Mouse (Mus musculus) stomach, postnatal 0 days (tissue): ENCODE results near the gene Frmpd4. TPM values are rescaled to one million over a fixed set of nuclear protein-coding genes. Genes with fewer than 3 reads are reported as not detected.

Experiments
- ATAC-seq: fragments of 200-750 bp; cut with Nextera tagmentation; 2 replicates; pipeline ENCODE4 v1.8.0; 2017; ENCODE audit not compliant: low FRiP score, low TSS enrichment
- DNase-seq: peaks from one replicate; pipeline ENCODE4 v3.0.0-alpha.2; 2016; ENCODE audit warnings: low spot score
- H3K27ac ChIP-seq: fragments of 300-500 bp; sonication (generic); replicated peaks from 2 replicates; pipeline ENCODE4 v1.5.1; 2014; ENCODE audit warnings: mild to moderate bottlenecking, control low read depth
- H3K27me3 ChIP-seq: fragments of 300-500 bp; sonication (generic); 2 replicates; pipeline ENCODE4 v1.6.1; 2014; ENCODE audit warnings: low read length; ENCODE audit not compliant: control insufficient read depth, insufficient read depth
- H3K36me3 ChIP-seq: fragments of 300-500 bp; sonication (generic); 2 replicates; pipeline ENCODE4 v1.6.1; 2014; ENCODE audit warnings: low read length, mixed read lengths; ENCODE audit not compliant: control insufficient read depth, insufficient read depth
- H3K4me1 ChIP-seq: fragments of 300-500 bp; sonication (generic); replicated peaks from 2 replicates; pipeline ENCODE4 v1.6.1; 2014; ENCODE audit warnings: antibody characterized with exemption; ENCODE audit not compliant: control insufficient read depth, insufficient read depth
- H3K4me2 ChIP-seq: fragments of 300-500 bp; sonication (generic); replicated peaks from 2 replicates; pipeline ENCODE4 v1.6.1; 2014; ENCODE audit warnings: low read depth, mild to moderate bottlenecking, control low read depth, moderate library complexity
- H3K4me3 ChIP-seq: fragments of 300-500 bp; sonication (generic); 2 replicates; pipeline ENCODE4 v1.5.1; 2014; ENCODE audit warnings: low read depth, low read length, control low read depth
- H3K9ac ChIP-seq: fragments of 300-500 bp; sonication (generic); 2 replicates; pipeline ENCODE4 v1.6.1; 2014; ENCODE audit warnings: mild to moderate bottlenecking, low read length, control low read depth, mixed read lengths
- H3K9me3 ChIP-seq: fragments of 300-500 bp; sonication (generic); 2 replicates; pipeline ENCODE4 v1.6.1; 2016; ENCODE audit warnings: low read length; ENCODE audit not compliant: control insufficient read depth
- CTCF ChIP-seq: IDR thresholded peaks from 2 replicates; pipeline ENCODE4 v1.5.1; 2016; ENCODE audit warnings: antibody characterized with exemption, low read depth, mild to moderate bottlenecking, moderate library complexity
- EP300 ChIP-seq: optimal IDR thresholded peaks from 2 replicates; pipeline ENCODE3; 2016; ENCODE audit warnings: antibody characterized with exemption
- WGBS: fragments of 180-500 bp; shearing (Covaris S2); extraction: QIAGEN DNeasy Blood & Tissue Kit; methylation state at CpG from one replicate; pipeline ENCODE4 v1.1.7; 2014; 5-methylcytosine and 5-hydroxymethylcytosine counted together
- polyA plus RNA-seq: library from polyadenylated mRNA; unstranded; fragments of >200 nt; fragmentation: Nextera tagmentation; extraction: Ambion mirVana; gene quantifications from 2 replicates; pipeline ENCODE4 v1.2.1, GENCODE M21; 2015

Frmpd4 gene
- polyA plus RNA-seq, 1 experiment from 2014 or later, result 0.07 TPM

GRCm38 (mm10) chrX:167984835-167985234 is 592.2 kb downstream of the Frmpd4 start:
- no peaks in the 10 kb centered on the region for H3K27me3 ChIP-seq
- no peak overlapping the region for H3K27ac ChIP-seq
- H3K9me3 ChIP-seq, result no peaks in the 10 kb centered on the region
- DNase-seq, result no peak
- H3K4me3 ChIP-seq, result no peak overlapping the region
- TF ChIP-seq CTCF (no peak), EP300 (no peak)
- no peaks in the 10 kb centered on the region for H3K36me3 ChIP-seq
- ATAC-seq, result no peak
- H3K4me2 ChIP-seq, result no peak overlapping the region
- H3K4me1 ChIP-seq, result no peaks in the 10 kb centered on the region
- H3K9ac ChIP-seq, result no peak overlapping the region

- H3K4me3 ChIP-seq, result no peak overlapping the region
- no peaks in the 10 kb centered on the region for H3K4me1 ChIP-seq
- WGBS, result 83% methylated on average over 2 of the region's 2 CpGs
- H3K4me2 ChIP-seq, result no peak overlapping the region
- no peaks in the 10 kb centered on the region for H3K9me3 ChIP-seq
- TF ChIP-seq EP300 (no peak), CTCF (no peak)
- H3K36me3 ChIP-seq, result no peaks in the 10 kb centered on the region
- no peak for DNase-seq
- ATAC-seq, result no peak
- H3K27me3 ChIP-seq, result no peaks in the 10 kb centered on the region
- H3K27ac ChIP-seq, result no peak overlapping the region
- no peak overlapping the region for H3K9ac ChIP-seq
Measured at GRCm38 (mm10) chrX:167951207-167951606, 625.8 kb downstream of the Frmpd4 start.

- H3K4me2 ChIP-seq, result no peak overlapping the region
- no peaks in the 10 kb centered on the region for H3K36me3 ChIP-seq
- H3K27me3 ChIP-seq, result no peaks in the 10 kb centered on the region
- TF ChIP-seq CTCF (no peak), EP300 (no peak)
- no peaks in the 10 kb centered on the region for H3K4me1 ChIP-seq
- H3K27ac ChIP-seq, result no peak overlapping the region
- DNase-seq (no peak), ATAC-seq (no peak)
- no peaks in the 10 kb centered on the region for H3K9me3 ChIP-seq
- H3K9ac ChIP-seq, result no peak overlapping the region
- no peak overlapping the region for H3K4me3 ChIP-seq
Measured at GRCm38 (mm10) chrX:167909483-167909882, 667.5 kb downstream of the Frmpd4 start.

- H3K9ac ChIP-seq, result no peak overlapping the region
- H3K4me1 ChIP-seq, result no peaks in the 10 kb centered on the region
- no peak overlapping the region for H3K27ac ChIP-seq
- no peaks in the 10 kb centered on the region for H3K27me3 ChIP-seq
- TF ChIP-seq CTCF (no peak), EP300 (no peak)
- ATAC-seq, result no peak
- no peak for DNase-seq
- no peak overlapping the region for H3K4me3 ChIP-seq
- 49% methylated on average over 3 of the region's 3 CpGs for WGBS
- H3K36me3 ChIP-seq, result no peaks in the 10 kb centered on the region
- no peak overlapping the region for H3K4me2 ChIP-seq
- no peaks in the 10 kb centered on the region for H3K9me3 ChIP-seq
Measured at GRCm38 (mm10) chrX:167901046-167901445, 676.0 kb downstream of the Frmpd4 start.

GRCm38 (mm10) chrX:167854821-167855220 is 722.2 kb downstream of the Frmpd4 start:
- Histone ChIP-seq H3K4me3 (no peak overlapping the region), H3K4me2 (no peak overlapping the region), H3K36me3 (no peaks in the 10 kb centered on the region), H3K4me1 (no peaks in the 10 kb centered on the region), H3K27me3 (no peaks in the 10 kb centered on the region), H3K9ac (no peak overlapping the region), H3K9me3 (no peaks in the 10 kb centered on the region), H3K27ac (no peak overlapping the region)
- DNase-seq (no peak), ATAC-seq (no peak)
- no peak for TF ChIP-seq EP300
- no peak for TF ChIP-seq CTCF
- 40% methylated on average over 5 of the region's 5 CpGs for WGBS

GRCm38 (mm10) chrX:167832543-167832942 is 744.5 kb downstream of the Frmpd4 start:
- H3K27me3 ChIP-seq, result no peaks in the 10 kb centered on the region
- H3K9ac ChIP-seq, result no peak overlapping the region
- DNase-seq (no peak), ATAC-seq (no peak)
- no peak overlapping the region for H3K4me2 ChIP-seq
- no peak overlapping the region for H3K27ac ChIP-seq
- H3K36me3 ChIP-seq, result no peaks in the 10 kb centered on the region
- 53% methylated on average over 2 of the region's 2 CpGs for WGBS
- TF ChIP-seq EP300 (no peak), CTCF (no peak)
- H3K9me3 ChIP-seq, result no peaks in the 10 kb centered on the region
- no peaks in the 10 kb centered on the region for H3K4me1 ChIP-seq
- no peak overlapping the region for H3K4me3 ChIP-seq
